Mouse (Mus musculus): ENCODE data around the gene Abtb2.

Abtb2 gene

DNA sequence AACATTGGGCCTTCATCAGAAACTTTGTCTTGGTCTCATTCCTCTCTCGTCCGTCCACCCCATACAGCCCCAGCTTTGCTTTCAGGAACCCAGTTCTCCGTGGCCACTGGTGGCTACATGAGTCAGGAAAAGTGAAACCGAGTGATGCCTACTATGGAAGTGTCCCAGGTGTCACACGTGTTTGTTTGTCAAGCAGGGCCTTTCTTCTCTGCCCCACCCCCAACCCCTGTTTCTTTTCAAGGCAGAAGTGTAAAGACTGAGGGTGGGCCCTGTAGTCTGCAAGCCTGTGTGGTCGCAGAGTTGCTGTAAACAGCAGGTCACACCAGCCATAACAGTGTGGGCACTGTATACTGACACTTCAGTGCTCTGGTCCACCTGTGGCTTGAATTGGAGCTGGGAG, 98.2 kb downstream of the Abtb2 start:
- DNase-seq, result no peak

DNA sequence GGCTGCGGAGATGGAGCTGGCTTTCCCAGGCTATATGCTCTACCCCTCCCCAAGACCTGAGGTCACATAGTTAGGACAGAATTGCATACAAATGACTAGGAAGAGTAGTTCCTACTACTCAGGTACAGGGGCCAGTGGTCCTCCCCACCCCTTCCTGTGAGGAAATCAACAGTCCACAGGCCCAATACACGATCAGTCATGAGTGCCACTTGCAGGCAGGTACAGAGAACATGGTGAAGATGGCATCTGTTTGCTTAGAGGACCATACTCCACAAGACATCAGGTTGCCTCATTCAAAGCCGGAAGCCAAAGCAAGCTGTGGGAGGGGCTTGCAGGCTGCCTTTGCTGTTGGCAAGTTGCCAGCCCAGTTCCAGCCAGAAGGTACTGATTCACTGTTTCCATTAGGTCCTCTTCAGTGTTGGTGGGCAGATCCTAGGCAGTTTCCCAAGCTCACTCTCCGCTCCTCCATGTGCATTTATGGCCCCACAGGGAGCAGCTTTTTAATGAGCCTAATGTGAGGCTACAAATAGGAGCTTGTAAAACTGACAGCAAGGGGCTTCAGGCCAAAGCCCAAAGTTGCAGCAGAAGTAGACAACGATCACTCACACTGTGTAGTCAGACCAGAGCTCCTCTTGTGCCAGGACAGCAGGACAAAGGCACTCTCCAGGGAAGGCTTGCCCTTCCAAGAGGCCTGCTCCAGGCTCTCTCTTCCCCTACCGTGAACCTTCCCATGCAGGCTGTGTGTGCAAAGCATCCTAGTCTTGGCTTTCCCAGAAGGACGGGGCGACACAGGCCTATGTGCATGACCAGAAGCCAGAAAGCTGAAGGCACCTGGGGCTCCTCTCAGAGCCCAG, 102.1 kb downstream of the Abtb2 start:
- peak; percentile 21 for DNase-seq

DNA sequence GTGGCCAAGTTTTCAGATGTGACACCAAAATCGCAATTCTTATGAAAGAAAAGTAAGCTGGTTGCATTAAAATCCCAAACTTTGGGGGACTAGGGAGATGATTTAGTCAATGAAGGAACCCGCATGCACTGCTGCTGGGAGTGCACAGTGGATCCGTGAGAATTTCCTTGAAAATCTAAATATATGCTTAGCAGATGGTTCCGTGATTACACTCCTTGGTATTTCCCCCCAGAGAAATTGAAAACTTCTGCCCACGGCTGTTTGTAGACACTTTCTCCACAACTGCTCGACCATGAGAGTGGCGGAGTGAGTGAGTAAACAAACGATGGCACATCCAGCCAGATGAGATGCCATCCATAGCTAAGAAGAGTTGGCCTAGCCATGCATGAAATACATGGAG, 102.8 kb downstream of the Abtb2 start:
- DNase-seq, result no peak

DNA sequence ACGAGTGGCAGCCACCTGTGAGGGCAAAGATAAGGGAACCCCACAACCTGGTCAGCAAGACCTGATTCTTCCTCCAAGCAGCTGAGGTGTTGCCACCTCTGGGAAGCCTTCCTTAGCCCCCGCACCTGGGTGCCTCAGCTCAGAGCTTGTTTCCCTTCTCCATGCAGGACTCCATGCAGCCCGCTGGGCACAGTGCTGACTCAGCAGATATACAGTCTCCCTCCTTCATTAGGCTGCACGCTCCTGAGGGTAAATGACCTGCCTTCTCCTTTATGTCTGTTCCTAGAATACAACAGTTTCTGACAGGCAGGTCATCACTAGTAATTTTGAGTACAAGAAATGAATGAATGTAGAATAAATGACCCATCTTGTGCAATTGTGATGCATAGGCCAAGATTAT, 103.5 kb downstream of the Abtb2 start:
- no peak for DNase-seq

DNA sequence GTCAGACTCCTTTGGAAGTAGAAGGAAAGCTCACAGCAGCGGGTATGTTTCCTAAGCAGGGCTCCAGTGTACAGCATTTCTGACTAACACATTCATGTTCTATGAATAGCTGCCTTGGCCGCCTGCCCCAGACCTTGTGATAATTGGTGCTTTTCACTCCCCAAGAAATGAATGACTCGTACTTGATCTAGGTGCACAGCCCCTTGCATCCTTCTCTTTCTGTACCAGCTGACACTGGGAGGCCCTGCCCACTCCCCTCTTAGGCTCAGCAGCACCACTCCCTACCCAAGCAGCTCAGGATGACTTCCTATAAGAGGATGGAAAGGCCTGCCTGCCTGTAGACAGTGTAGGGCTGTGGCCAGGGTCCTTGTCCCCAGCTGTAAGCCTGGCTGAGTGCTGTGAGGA, 104.2 kb downstream of the Abtb2 start:
- peak; percentile 62 for DNase-seq

DNA sequence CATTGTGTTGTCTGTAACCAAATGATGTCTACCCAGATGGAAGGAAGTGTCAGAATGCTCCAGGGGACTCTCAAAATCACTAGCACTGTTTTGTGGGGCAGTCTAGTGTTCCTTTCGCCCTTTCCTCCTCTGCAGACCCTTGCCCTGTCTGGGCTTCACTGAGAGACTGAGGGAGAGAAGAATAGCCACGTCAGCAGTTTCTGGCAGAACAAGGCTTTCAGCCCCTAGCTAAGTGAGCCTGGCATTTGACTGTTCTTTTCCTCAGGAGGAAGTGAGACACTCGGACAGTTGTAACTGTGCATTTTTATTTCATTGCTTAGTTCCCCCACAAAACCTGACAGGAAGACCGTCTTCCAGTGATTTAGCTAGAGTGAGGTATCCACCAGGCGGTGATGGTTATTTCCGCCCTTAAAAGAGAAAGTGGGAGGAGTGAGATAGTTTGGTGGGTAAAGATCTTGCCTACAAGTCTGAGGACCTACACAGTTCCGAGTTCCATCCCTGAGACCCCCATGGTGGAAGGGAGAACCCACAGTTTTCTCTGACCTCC, 106.5 kb downstream of the Abtb2 start:
- no peak for DNase-seq

DNA sequence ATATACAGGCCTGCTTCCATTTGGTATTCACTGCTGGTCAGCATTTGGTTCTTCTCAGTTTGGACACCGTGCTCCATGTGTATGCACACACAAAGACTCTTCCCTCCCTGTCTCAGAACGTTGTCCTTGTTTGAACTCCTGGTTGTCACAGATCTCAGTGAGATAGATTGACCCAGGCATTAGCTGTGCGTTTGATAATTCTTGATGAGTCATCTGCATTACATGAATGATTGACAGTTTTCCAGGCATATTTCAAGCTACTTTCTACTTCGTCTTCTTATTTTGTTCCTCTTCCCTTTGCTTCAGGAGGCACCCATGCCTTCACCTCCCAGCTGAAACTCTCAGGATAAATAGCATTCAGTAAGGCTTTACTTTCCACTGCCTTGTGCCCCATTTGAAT, 107.5 kb downstream of the Abtb2 start:
- DNase-seq, result no peak

DNA sequence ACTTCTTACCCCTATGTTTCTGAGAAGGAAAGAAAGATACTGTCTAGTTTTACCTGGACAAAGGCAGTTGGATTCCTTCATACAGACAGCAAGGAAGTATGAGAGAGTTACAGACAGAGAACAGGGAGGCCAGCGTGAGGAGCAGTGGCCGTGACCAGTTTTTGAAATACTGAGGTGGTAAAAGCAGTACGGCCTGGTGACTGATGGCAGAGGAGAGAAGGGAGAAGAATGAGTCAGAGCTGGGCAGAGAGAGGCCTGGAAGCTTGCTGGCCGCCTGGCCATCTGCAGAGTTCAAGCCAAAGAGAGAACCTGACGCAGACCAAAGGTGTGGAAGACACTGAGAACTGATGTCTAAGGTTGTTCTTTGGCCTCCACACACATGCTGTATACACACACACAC, 109.3 kb downstream of the Abtb2 start:
- no peak for DNase-seq

DNA sequence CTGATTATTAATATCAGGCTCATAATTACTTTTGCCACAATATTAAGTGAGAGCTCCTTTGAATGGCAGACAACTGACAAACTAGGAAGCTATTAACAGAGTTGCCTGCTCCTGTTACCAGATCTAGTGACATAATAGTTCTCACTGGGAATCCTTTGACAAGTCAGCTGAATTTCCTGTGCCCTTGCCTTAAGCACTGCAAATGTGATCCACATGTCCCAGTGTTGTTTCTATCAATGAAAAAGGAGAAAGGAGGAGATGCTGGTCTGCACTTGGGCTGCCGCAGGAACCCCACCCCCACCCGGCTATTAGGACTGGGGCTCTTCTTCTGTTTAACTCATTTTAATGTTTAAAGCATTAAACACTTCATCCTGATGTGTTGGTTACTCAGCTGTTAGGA, 110.7 kb downstream of the Abtb2 start:
- no peak for DNase-seq

DNA sequence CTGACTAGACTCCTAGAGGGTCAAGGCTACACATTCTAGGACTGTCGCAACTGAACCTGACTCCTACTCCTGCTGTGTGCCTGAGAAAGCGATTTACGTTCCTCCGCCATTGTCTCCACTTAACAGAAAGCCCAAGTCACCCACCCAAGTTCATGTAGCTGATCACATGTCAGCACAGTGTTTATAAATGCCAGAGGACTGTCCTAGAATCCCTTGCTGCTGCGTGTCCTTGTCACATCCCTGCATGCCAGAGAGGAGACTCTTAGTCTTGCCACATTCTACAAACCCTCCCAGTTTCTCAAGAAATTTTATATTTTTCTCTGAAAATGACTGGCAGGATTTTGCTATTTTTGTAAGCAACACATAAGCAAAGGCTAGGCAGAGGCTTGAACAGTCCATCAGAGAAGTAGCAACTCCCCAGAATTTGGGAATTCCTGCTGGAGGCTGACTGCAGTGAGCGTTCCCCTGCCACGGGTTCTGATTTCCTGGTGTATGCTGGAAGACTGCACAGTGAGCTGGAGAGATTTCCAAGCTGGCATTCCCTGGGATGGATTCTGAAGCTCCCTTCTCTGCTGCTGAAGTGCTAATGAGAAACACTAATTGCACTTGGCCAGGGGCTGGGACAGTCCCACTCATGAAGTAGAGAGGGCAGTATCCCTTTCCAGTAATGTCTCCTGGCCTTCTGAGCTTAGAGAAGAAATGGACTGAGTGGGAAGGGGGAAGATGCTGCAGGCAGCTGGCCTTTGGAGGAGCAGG, 111.7 kb downstream of the Abtb2 start:
- DNase-seq, result no peak

DNA sequence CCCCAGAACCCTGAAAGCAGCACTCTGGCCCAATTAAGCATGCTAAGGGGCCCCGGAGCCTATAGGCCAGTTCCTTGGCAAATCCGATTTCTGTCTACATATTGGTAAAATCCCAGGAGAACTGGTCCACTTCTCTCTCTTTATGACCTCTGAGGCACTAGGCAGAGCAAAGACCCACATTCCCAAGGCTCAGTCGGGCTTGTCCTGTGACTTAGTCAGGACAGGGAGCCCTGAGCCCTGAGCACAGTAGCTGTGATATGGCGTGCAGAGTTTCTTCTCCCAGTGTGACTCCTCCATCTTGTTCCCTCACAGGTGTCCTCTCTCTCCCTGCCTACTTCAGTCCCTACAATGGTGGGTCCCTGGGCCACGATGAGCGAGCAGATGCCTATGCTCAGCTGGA, 112.3 kb downstream of the Abtb2 start:
- no peak for DNase-seq

DNA sequence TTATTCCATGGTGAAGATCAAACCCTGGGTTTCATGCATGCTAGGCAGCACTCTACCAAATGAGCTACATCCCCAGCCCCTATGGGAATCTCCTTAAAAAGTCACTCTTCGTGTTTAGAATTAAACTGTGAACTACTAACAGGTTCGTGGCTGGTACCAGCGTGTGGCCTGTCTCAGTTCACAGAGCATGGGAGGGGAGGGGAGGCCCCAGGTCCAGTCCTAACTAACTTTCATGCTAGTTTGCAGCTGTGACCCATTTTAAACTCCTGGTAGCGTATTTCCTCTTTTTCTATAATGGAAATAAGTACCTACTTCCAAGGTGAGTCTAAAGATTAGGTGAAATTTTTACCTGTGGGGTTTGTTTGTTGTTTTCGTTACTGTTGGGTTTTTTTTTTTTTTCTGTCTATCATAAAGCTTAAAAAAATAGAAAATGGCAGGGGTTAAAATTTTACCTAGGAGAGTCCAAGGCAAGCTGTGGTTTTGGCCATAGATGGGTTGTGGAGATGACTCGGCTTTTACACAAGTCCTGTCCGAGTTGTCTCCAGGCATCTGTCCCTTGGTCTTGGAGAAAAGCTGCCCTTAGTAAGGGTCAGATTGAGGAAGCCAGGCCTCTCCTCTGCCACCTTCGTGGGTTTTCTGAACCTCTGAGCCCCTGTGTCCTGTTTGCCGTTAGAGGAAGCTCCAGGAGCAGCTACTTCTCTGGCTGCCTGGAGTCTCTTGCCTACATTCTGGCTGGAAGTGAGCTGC, 114.4 kb downstream of the Abtb2 start:
- DNase-seq, result no peak

DNA sequence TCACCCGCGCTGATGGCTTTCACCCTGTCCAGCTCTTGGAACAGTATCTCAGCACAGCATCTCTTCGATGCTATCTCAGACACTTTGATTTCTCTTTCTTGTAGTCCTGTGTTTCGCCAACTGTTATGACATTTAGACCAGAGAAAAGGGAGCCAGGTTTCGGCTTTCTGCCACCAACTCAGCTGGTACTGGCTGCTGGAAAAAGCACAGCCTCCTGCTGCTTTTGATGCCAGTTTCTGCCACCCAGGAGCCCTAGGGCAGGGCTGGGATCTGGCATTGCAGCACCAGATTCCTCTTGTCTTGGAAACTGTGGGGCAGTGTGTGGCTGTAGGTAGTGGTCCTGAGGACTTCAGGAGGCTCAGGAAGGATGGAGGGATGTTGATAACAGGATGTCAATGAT, 115.0 kb downstream of the Abtb2 start:
- DNase-seq, result no peak

DNA sequence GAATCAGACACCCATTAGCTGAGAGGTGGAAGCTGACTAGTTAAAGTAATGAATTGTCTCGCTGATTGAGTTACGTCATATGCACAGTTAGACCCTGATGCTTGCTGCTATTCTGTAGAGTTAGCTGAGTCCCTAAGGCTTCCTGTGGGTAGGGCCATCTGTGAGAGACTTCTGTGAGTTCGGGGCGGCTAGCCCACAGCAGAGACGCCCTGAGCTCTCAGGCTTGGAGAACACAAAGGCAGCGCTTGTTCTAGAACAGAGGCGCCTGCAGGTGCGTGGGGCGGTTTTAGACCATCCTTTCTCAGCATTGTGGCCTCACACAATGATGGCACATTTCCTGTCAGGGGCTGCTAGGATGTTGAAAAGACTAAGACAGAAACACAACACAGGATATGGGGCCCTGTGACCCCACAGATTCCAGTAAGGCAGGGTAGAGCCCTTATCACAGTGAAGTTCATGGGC, 116.2 kb downstream of the Abtb2 start:
- DNase-seq, result no peak

DNA sequence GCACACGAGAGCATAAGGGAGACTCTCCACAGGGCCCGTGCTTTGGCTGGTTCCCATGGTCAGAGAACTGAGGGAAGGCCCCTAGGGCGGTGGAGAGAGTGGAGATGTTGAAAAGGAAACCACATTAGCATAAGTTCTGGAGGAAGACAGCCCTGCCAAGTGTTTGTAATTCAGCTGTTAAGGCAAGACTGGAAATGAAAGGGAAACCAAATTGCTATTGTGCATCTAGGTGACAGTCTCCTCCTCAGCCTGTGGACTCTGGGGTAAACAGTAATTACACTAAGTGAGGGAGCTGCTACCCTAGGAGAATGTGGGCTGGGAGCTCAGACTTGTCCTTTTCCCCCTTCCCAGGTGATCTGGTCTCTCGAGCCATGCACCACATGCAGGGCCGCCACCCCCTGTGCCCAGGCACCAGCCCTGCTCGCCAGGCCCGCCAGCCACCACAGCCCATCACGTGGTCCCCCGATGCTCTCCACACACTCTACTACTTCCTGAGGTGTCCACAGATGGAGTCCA, 116.9 kb downstream of the Abtb2 start:
- no peak for DNase-seq

DNA sequence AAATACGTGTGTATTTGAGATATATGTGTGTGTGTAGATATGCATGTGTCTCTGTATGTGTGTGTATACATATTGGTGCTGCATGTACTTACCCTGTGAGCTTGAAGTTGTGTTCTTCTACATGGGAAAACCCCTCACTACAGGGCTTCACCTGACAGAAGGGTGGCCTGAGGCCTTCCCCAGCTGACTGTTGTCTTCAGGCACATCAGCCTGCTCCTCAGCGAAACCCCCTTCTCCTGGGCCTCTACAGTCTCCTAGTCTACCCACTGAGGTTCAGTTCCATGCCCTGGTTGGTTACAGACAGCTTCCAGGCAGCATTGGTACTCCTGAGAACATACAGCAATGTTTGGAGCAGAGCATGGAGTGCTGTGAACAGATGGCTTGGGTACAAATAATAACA, 118.3 kb downstream of the Abtb2 start:
- no peak for DNase-seq

DNA sequence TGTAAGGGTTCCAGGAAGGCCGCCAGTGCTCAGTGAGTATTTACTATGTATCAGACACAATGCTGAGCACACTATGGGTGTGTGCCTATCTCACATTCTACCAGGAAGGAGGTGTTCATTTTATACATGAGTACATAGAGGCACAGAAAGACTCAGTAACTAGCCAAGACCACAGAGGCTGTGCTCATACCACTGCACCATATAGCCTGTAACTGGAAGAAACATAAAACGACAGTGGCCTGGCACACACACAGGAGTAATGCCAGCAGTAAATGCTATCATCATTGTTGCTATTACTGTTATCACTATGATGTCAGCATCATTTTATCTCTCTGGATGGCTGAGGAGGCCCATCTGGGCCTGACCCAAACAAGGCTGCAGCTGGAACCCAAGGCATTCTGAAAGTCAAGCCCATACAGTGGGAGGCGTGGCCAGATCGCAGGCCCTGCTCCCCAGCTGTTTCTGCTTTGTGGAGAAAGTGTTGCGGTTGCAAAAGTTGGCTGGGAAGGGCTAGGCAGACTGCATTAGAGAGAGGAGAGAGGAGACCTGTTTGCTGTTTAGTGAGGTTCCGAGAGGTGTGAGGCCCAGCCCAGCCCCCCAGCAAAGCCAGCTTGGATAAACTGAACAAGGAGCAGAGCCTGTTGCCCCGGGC, 118.9 kb downstream of the Abtb2 start:
- no peak for DNase-seq

DNA sequence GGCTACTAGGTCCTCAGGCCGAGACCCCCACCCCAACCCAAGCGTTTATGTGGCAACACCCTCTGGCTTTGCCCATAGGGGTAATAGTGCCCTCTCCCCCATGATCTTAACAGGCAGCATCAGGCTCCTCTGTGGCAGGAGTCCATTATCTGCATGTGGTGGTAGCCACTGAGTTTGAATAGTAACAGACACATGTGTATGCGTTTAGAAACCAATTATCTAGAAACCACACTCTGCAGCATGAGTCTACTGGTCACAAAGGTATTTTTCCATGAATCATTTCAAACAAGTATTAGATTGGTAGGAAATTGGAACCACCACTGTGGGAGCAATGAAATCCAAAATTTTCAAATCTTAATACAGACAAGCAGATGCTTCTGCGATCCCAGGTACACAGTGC, 119.5 kb downstream of the Abtb2 start:
- DNase-seq, result no peak

DNA sequence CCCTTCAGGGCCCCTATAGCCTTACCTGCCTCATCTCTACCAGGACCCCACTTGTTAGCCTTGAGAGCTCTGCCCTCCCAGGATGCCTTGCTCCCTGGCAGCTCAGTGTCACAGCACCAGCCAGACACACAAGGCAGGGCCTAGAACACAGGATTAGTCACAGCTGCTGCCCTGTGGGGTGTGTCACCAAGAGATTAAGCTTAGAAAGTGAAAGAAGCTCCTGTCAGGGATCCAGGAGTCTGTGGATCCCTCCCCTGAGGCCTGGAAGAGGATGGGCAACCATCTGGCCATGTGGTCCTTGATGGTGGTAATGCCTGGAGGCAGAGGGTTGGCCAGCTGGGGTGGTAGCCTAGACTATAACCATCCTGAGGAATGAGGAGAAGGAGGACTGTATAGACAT, 121.0 kb downstream of the Abtb2 start:
- DNase-seq, result no peak

DNA sequence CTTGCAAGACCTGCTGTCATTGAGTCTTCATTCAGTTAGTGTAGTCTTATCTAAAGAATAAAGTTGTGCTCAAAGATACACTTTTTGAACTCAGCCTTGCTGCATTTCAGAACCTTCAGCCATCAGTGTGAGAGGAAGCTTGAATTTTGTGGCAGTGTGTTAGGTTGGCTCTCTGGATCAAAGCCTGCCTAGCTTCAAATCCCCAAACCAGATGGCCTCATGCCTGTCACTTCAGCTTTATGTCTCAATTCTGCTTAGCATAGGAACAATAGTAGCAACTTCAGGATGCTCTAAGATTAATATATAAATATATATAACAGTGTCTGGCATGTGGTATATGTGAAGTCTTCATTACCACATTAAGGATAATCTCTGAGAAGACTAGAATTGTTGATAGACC, 121.8 kb downstream of the Abtb2 start:
- no peak for DNase-seq

DNA sequence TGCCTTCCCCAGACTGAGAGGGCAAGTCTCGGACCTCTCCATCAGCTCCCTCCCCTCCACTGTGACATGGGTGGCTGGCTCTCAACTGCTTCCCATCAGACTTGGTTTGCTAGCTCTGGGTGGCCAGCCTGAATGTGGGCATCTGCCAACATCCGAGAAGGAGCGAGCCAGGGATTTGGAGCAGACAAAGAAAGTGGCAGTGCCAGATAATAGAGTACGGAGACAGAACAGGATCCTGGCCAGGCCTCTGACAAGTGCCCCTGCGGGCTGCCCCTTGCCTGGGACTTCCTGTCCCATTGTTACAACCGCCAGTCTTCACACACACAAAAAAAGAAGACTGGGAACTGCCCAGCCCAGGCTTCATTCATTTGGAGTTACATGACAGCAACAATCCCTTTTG, 124.3 kb downstream of the Abtb2 start:
- DNase-seq, result no peak

DNA sequence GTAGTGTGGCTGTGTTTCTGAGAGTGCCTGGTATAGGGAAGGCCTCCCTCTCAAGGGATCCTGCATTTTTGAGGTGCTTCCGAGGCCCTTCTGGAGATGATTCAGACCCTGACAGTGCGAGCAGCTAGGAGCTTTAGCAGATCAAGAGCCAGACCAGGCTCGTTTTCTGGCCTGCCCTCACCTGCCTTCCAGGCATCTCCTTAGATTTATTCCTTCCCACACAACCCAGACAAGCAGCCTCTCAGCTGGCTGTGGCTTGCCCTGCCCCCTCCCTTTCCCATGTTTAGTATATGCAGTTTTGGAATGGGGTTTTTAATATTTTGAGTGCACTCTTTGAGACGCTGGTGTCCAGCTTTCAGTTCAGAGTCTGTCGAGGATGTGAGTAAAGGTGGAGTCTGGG, 124.7 kb downstream of the Abtb2 start:
- no peak for DNase-seq

DNA sequence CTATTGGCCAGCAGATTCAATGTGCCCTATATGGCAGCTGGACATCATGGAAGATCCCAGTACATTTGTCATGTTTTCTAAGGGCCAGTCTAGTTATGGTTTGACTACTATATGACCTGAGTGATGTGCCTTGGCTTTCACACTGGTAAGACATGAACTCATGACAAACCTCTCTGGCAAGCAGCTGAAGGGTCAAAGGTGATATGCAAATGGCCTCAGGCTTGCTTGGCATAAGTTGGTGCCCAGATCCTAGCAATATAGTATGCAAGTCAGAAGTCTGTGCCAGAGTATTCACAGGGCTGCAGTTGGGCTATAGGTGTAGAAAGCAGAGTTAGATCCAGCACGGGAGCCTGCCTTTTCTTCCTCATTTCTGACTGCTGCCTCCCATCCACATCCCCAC, 125.2 kb downstream of the Abtb2 start:
- DNase-seq, result peak; percentile 54

All from kidney, adult 11 months (tissue).